Mouse (Mus musculus) forebrain, embryonic 13.5 days (tissue): ENCODE results near the gene Olig3. TPM values are rescaled to one million over a fixed set of nuclear protein-coding genes. Genes with fewer than 3 reads are reported as not detected.

Experiments used
- ATAC-seq: fragments of 200-750 bp; cut with Nextera tagmentation; 2 replicates; pipeline ENCODE4 v1.8.0; 2017
- H3K27ac ChIP-seq: fragments of 300-500 bp; sonication (generic); 2 replicates; pipeline ENCODE4 v1.5.1; 2015; ENCODE audit warnings: inconsistent platforms, mild to moderate bottlenecking, moderate library complexity
- H3K27me3 ChIP-seq: fragments of 300-500 bp; sonication (generic); 2 replicates; pipeline ENCODE4 v1.6.1; 2015; ENCODE audit warnings: mild to moderate bottlenecking, inconsistent platforms
- H3K36me3 ChIP-seq: fragments of 300-500 bp; sonication (generic); 2 replicates; pipeline ENCODE4 v1.6.1; 2015; ENCODE audit warnings: mild to moderate bottlenecking, inconsistent platforms; ENCODE audit not compliant: poor library complexity, severe bottlenecking
- H3K4me1 ChIP-seq: fragments of 300-500 bp; sonication (generic); 2 replicates; pipeline ENCODE4 v1.6.1; 2015; ENCODE audit warnings: inconsistent platforms
- H3K4me2 ChIP-seq: fragments of 300-500 bp; sonication (generic); 2 replicates; pipeline ENCODE4 v1.6.1; 2015; ENCODE audit warnings: inconsistent platforms, mild to moderate bottlenecking, moderate library complexity
- H3K4me3 ChIP-seq: fragments of 300-500 bp; sonication (generic); 2 replicates; pipeline ENCODE4 v1.5.1; 2015; ENCODE audit warnings: mild to moderate bottlenecking, inconsistent platforms
- H3K9ac ChIP-seq: fragments of 300-500 bp; sonication (generic); 2 replicates; pipeline ENCODE4 v1.6.1; 2015; ENCODE audit warnings: mild to moderate bottlenecking, inconsistent platforms
- H3K9me3 ChIP-seq: fragments of 300-500 bp; sonication (generic); replicated peaks from 2 replicates; pipeline ENCODE4 v1.6.1; 2016; ENCODE audit warnings: inconsistent platforms
- WGBS: fragments of 180-500 bp; shearing (Covaris S2); methylation state at CpG from one replicate; pipeline ENCODE4 v1.1.7; 2015; 5-methylcytosine and 5-hydroxymethylcytosine counted together
- polyA plus RNA-seq: library from polyadenylated mRNA; unstranded; fragments of >200 nt; fragmentation: Nextera tagmentation; extraction: Ambion mirVana; gene quantifications from 2 replicates; pipeline ENCODE4 v1.2.1, GENCODE M21; 2015

Gene Olig3
- polyA plus RNA-seq = 16.8 and 23.0 TPM in 2 replicates

- Histone ChIP-seq H3K9me3 (no peaks in the 10 kb centered on the region), H3K4me1 (peaks cover 22% of the 10 kb centered on the region), H3K27ac (no peak within 1 kb of the TSS), H3K9ac (peak within 1 kb of the TSS; percentile 45), H3K27me3 (peaks cover 98% of the 10 kb centered on the region), H3K36me3 (no peaks in the 10 kb centered on the region), H3K4me2 (peak within 1 kb of the TSS; percentile 52), H3K4me3 (peak within 1 kb of the TSS; percentile 38)
- ATAC-seq = 0 out of 2 replicates have a peak, but pooled peaks have one; percentile 12
- WGBS = under 1% methylated on average over 9 of the region's 9 CpGs
Observed at GRCm38 (mm10) chr10:19356071-19356583, at the start of gene Olig3. Olig3 (plus strand) TSS chr10:19356533.

DNA sequence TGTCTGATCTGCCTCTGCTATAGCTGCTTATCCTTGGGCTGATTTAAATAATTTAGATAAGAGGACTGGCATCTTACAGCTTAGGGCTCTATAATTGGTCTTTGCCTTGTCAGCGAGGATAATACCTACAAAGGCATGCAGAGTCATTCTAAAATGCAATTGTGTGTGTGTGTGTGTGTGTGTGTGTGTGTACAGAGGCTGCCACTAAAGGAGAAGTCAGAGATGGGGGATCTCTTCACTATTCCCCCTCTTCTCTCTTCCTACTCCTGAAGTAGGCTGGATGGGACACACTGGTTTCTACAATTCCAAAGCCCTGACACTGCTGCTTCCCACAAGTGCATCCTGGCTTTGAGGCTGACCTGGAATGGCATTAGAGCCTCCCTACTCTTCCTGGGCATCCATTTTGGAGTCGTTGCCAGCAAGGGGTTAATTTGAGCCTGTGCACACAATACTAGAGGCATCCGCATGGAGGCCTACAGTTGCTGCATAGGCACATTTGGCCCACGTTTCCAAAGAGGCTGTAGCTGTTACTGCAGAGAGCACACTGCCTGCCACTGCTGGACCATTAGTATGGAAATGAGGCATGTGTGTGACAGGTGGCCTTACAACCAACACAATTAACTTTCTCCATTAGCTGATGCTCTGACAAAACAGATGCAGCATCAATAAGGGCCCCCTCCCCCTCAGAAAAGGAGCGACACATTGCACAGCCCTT, 46.5 kb upstream of the Olig3 start:
- H3K27ac ChIP-seq = peak overlapping the region; percentile 76
- 4% methylated on average over 5 of the region's 5 CpGs for WGBS
- H3K4me3 ChIP-seq = no peak overlapping the region
- no peaks in the 10 kb centered on the region for H3K9me3 ChIP-seq
- no peak overlapping the region for H3K9ac ChIP-seq
- 0 out of 2 replicates have a peak, but pooled peaks cover 3% of the 10 kb centered on the region for H3K27me3 ChIP-seq
- H3K36me3 ChIP-seq = no peaks in the 10 kb centered on the region
- H3K4me1 ChIP-seq = peaks cover 24% of the 10 kb centered on the region
- ATAC-seq = peak; percentile 99
- H3K4me2 ChIP-seq = peak overlapping the region; percentile 49

DNA sequence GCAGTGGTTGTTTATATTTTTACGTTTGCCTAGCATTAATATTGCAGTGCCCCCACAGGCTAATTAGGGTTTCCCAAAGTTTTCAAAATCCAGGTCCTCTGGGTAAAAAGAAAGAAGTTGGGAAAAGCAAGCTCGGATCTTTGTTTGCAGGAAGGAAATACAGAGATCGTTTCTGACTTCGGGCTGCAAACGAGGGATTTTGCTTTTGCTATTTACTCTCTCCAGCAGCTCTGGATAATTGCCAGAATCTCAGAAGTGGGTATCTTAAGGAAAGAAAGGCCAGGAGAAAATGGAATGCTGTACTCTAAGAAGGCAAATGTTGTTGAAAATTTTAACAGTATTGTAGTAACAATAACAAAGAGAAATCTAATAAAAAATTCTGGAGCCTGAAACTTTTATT, 45.9 kb upstream of the Olig3 start:
- H3K36me3 ChIP-seq = no peaks in the 10 kb centered on the region
- ATAC-seq = 0 out of 2 replicates have a peak, but pooled peaks have one; percentile 16
- H3K4me2 ChIP-seq = peak overlapping the region; percentile 49
- H3K9me3 ChIP-seq = no peaks in the 10 kb centered on the region
- no peak overlapping the region for H3K9ac ChIP-seq
- 3% methylated on average over 5 of the region's 5 CpGs for WGBS
- H3K4me3 ChIP-seq = no peak overlapping the region
- H3K27me3 ChIP-seq = peaks cover 3% of the 10 kb centered on the region; the same call in 1 of the 2 replicates
- H3K27ac ChIP-seq = peak overlapping the region; percentile 76
- H3K4me1 ChIP-seq = peaks cover 24% of the 10 kb centered on the region

DNA sequence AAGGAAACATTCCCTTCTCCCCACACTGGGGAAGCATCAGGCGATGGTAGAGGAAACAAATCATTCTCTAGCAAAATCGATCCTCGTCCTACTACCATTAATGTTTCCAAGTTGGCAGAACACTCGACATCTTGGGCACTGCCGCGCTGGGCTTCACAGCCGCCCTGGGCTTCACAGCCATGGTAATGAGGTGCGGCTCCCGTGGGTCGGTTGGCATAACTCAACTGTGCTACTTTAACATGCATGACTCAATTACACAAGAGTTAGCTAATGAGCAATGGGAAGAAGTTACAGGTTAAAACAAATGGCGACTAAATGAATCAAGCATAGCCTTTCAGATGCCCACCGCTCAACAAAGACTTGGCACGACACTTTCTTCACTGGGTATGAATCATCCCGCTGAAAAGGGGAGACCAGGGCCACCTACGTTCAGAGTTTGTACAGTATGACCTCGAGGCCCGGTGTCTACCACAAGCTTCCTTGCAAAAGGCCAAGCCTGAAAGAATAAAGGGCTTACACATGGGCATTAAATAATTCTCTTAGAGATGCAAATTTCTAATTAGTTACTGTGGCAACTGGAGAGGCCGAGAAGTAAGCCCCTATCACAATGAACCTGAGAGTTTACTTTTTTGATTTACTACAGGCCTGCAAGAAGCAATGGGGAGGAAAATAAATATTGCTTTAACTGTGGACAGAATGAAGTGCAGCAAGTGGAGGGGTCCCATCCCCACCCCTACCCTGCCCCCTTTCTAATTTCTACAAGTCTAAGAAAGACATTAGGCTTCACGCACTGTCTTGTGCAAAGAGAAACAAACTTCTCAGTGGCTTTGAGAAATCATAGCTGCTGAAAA, 38.1 kb upstream of the Olig3 start:
- H3K36me3 ChIP-seq = no peaks in the 10 kb centered on the region
- peaks cover 21% of the 10 kb centered on the region for H3K4me1 ChIP-seq
- H3K27me3 ChIP-seq = peaks cover 34% of the 10 kb centered on the region
- WGBS = 31% methylated on average over 19 of the region's 19 CpGs
- peak; percentile 87 for ATAC-seq
- H3K4me2 ChIP-seq = peak overlapping the region; percentile 16; the same call in 1 of the 2 replicates
- H3K9me3 ChIP-seq = no peaks in the 10 kb centered on the region
- no peak overlapping the region for H3K9ac ChIP-seq
- no peak overlapping the region for H3K4me3 ChIP-seq
- H3K27ac ChIP-seq = no peak overlapping the region

GRCm38 (mm10) chr10:19321781-19322180, 34.6 kb upstream of the Olig3 start:
- no peak overlapping the region for H3K4me2 ChIP-seq
- WGBS = 74% methylated on average over 2 of the region's 2 CpGs
- peaks cover 33% of the 10 kb centered on the region for H3K27me3 ChIP-seq
- H3K4me1 ChIP-seq = peaks cover 16% of the 10 kb centered on the region
- H3K36me3 ChIP-seq = no peaks in the 10 kb centered on the region
- H3K27ac ChIP-seq = no peak overlapping the region
- H3K4me3 ChIP-seq = no peak overlapping the region
- no peak overlapping the region for H3K9ac ChIP-seq
- H3K9me3 ChIP-seq = no peaks in the 10 kb centered on the region
- no peak for ATAC-seq

DNA sequence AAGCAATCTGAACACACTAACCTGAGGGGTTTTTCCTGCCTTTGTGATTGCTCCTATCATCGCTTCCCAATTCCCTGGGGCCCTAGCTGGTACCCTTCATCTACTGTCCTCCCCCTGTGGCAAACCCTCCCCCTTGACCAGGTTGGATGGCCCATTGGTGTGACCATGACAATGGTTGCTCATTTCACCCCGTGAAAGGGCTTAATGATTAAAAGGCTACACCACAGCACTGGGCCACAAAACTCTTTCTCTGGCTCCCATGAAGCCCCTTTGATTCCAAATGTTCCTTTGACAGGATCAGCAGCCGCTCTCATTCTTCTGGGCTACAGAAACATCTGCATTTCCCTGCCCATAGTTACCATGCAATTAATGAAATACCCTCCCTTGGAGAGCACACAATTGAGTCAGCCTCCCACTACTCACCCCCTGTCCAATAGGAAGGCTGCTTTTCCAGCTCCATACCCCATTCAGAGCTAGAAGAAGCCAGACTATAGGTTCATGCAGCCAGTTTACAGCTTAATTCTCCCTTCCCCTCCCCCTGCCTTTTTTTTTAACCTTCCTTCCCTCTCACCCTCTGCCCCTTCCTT, 27.0 kb upstream of the Olig3 start:
- Histone ChIP-seq H3K4me3 (no peak overlapping the region), H3K27ac (no peak overlapping the region), H3K36me3 (no peaks in the 10 kb centered on the region), H3K9me3 (no peaks in the 10 kb centered on the region), H3K4me2 (0 out of 2 replicates have a peak overlapping the region, but pooled peaks have one; percentile 1), H3K4me1 (peaks cover 17% of the 10 kb centered on the region), H3K9ac (no peak overlapping the region), H3K27me3 (peaks cover 57% of the 10 kb centered on the region)
- ATAC-seq = peak; percentile 94
- WGBS = 2% methylated on average over 3 of the region's 3 CpGs

DNA sequence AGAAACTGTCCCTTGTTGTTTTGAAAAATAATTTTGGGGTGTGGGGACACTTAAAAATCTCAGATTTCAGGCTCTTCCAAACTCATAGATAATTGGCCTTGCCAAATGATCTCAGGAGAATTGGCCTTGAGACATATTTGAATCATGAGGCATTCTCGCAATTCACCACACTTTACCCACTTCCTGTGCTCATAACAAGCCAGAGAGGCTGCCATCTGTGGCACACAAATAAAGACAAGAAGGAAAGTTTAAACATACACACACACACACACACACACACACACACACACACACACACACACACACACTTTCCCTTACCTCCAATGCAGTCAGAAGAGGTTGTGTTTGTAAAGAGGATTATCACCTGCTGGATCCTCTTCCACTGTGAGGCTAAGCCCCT, 22.9 kb upstream of the Olig3 start:
- WGBS = 100% methylated on average over 1 of the region's 1 CpGs
- no peak for ATAC-seq

GRCm38 (mm10) chr10:19338695-19339630, 17.4 kb upstream of the Olig3 start:
- Histone ChIP-seq H3K27me3 (peaks cover 47% of the 10 kb centered on the region), H3K9ac (0 out of 2 replicates have a peak overlapping the region, but pooled peaks have one; percentile 6), H3K27ac (no peak overlapping the region), H3K4me3 (no peak overlapping the region), H3K4me1 (peaks cover 10% of the 10 kb centered on the region; the same call in 1 of the 2 replicates), H3K36me3 (no peaks in the 10 kb centered on the region), H3K9me3 (no peaks in the 10 kb centered on the region), H3K4me2 (peak overlapping the region; percentile 30)
- WGBS = 5% methylated on average over 18 of the region's 18 CpGs
- peak; percentile 50; the same call in 1 of the 2 replicates for ATAC-seq

More for the DNA sequence above, 22.9 kb upstream of the Olig3 start:
- Histone ChIP-seq H3K4me3 (no peak overlapping the region), H3K27me3 (peaks cover 43% of the 10 kb centered on the region), H3K4me2 (no peak overlapping the region), H3K9me3 (no peaks in the 10 kb centered on the region), H3K4me1 (peaks cover 17% of the 10 kb centered on the region), H3K36me3 (no peaks in the 10 kb centered on the region), H3K27ac (no peak overlapping the region), H3K9ac (no peak overlapping the region)

GRCm38 (mm10) chr10:19344039-19344438, 12.3 kb upstream of the Olig3 start:
- no peaks in the 10 kb centered on the region for H3K9me3 ChIP-seq
- H3K4me2 ChIP-seq = no peak overlapping the region
- H3K4me3 ChIP-seq = no peak overlapping the region
- H3K4me1 ChIP-seq = peaks cover 5% of the 10 kb centered on the region; the same call in 1 of the 2 replicates
- H3K27ac ChIP-seq = no peak overlapping the region
- no peak for ATAC-seq
- 88% methylated on average over 6 of the region's 6 CpGs for WGBS
- H3K9ac ChIP-seq = no peak overlapping the region
- H3K27me3 ChIP-seq = peaks cover 64% of the 10 kb centered on the region
- no peaks in the 10 kb centered on the region for H3K36me3 ChIP-seq

GRCm38 (mm10) chr10:19349326-19349725, 7.0 kb upstream of the Olig3 start:
- no peak overlapping the region for H3K27ac ChIP-seq
- H3K27me3 ChIP-seq = peaks cover 70% of the 10 kb centered on the region
- H3K36me3 ChIP-seq = no peaks in the 10 kb centered on the region
- H3K9ac ChIP-seq = no peak overlapping the region
- no peak overlapping the region for H3K4me2 ChIP-seq
- H3K4me3 ChIP-seq = no peak overlapping the region
- no peak for ATAC-seq
- no peaks in the 10 kb centered on the region for H3K9me3 ChIP-seq
- WGBS = 38% methylated on average over 3 of the region's 3 CpGs
- peaks cover 10% of the 10 kb centered on the region for H3K4me1 ChIP-seq
